Mouse (Mus musculus) small intestine, adult 10 weeks (tissue): ENCODE data around the gene Ctsr. TPM values are rescaled to one million over a fixed set of nuclear protein-coding genes. Genes with fewer than 3 reads are reported as not detected.

Experiments
- polyA plus RNA-seq: library from polyadenylated mRNA; stranded (reverse); fragments of 350-450 nt; fragmentation: Illumina TruSeq; extraction: RNeasy Lipid Tissue Mini Kit (QIAGEN cat#74804); gene quantifications from one replicate; pipeline ENCODE4 v1.2.3, GENCODE M21; 2014; ENCODE audit warnings: low replicate concordance

Gene Ctsr
- not detected for polyA plus RNA-seq

DNA sequence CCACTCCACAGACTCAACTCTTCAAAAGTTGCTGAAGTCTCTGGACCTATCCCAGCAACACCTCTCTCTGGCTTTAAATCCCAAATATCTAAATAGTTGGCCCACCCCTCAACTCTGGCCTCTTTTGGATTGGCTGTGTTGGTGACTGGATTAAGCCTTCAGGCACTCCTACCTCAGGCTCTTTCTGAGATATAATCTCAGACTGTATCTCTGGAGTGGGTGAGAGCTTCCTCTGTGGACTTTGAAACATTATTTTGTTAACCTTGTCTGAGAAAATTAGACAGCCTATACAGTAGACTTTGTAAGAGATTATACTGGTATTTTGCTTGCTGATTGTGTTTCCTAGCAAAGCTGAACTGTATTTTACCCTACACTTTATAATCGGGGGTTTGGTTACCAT lies at the start of gene Ctsr:
Gene Ctsr, minus strand, starts transcription at position 101 of the 400 bp plus-strand sequence.

DNA sequence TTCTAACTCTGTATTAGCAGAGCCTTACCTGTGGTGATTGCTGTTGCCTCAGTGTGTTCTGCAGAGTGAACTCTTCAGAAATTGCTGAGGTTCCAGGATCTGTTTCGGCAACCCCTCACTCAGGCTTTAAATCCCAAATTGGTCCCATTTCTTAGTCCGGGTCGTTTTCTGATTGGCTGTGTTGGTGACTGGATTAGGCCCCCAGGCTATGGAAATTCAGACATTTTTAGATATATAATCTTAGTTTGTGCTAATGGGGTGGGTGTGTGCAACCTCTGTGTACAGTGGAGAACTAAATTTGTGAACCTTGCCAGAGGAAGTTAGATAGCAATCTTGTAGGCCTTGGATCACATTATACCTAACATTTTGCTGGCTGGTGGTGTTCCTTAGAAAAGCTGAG lies 39.3 kb upstream of the Ctsr start, which contains the start of gene Cts6:
Gene Cts6, minus strand, starts transcription at position 101 of the 400 bp plus-strand sequence.

Other genes starting within 250 kb of the Ctsr start
- not detected for gene Gm49393, start 228.7 kb downstream of the Ctsr start, polyA plus RNA-seq
- 7.6 TPM for gene Gm49391, start 227.7 kb downstream of the Ctsr start, polyA plus RNA-seq
- gene Ctla2a, start 227.6 kb downstream of the Ctsr start, polyA plus RNA-seq = 9.5 TPM
- not detected for gene Tpbpa, start 222.3 kb downstream of the Ctsr start, polyA plus RNA-seq
- gene Ctsj, start 158.3 kb downstream of the Ctsr start, polyA plus RNA-seq = not detected
- gene Ctsq, start 123.6 kb downstream of the Ctsr start, polyA plus RNA-seq = not detected
- gene Cts6, start 39.2 kb upstream of the Ctsr start, polyA plus RNA-seq = not detected
- not detected for gene Cts8, start 91.1 kb upstream of the Ctsr start, polyA plus RNA-seq
- not detected for gene Gm49398, start 124.6 kb upstream of the Ctsr start, polyA plus RNA-seq
- not detected for gene Cts7, start 193.9 kb upstream of the Ctsr start, polyA plus RNA-seq